Comparison of ENCODE assay signal across 17 mouse cellular contexts in genomic region chr8:18478166-18478565, GRCm38 (mm10).
"Had no signal": no experiment of that assay in that cellular context is flagged by ENCODE, and none has a peak within 500 bp of the region (broad histone marks: within the 10 kb centered on the region; RNA-seq: fewer than 3 reads in every experiment).

No protein-coding gene starts in this region.

- H3K27me3 ChIP-seq: liver, embryonic 15.5 days; lung, embryonic 15.5 days; midbrain, embryonic 12.5 days; neural tube, embryonic 13.5 days; neural tube, embryonic 15.5 days had no signal

- H3K27ac ChIP-seq: liver, embryonic 15.5 days; lung, embryonic 15.5 days; midbrain, embryonic 10.5 days; midbrain, embryonic 12.5 days; neural tube, embryonic 13.5 days; neural tube, embryonic 15.5 days had no signal

- DNase-seq: liver, postnatal 0 days; lung, adult 2 months; lung, postnatal 10 days; lung, postnatal 4 days; midbrain, embryonic 14.5 days; right cerebral cortex, postnatal 14 days; thymus, adult 2 months; thymus, postnatal 25 days; thymus, postnatal 4 days had no signal

- H3K4me1 ChIP-seq: liver, embryonic 15.5 days; lung, embryonic 15.5 days; midbrain, embryonic 10.5 days; midbrain, embryonic 12.5 days; neural tube, embryonic 13.5 days; neural tube, embryonic 15.5 days had no signal

- H3K36me3 ChIP-seq: liver, embryonic 15.5 days; lung, embryonic 15.5 days; midbrain, embryonic 10.5 days; midbrain, embryonic 12.5 days; neural tube, embryonic 13.5 days; neural tube, embryonic 15.5 days had no signal

- H3K4me3 ChIP-seq: liver, embryonic 15.5 days; lung, embryonic 15.5 days; midbrain, embryonic 10.5 days; midbrain, embryonic 12.5 days; myocyte; neural tube, embryonic 13.5 days; neural tube, embryonic 15.5 days had no signal

- ATAC-seq: liver, postnatal 0 days; midbrain, embryonic 16.5 days had no signal

- H3K4me2 ChIP-seq: liver, embryonic 15.5 days; lung, embryonic 15.5 days; midbrain, embryonic 12.5 days; neural tube, embryonic 13.5 days; neural tube, embryonic 15.5 days had no signal

- H3K9ac ChIP-seq: liver, embryonic 15.5 days; liver, postnatal 0 days; lung, embryonic 15.5 days; midbrain, embryonic 12.5 days; neural tube, embryonic 13.5 days; neural tube, embryonic 15.5 days had no signal

- H3K9me3 ChIP-seq: liver, embryonic 15.5 days; lung, embryonic 15.5 days; midbrain, embryonic 10.5 days; midbrain, embryonic 12.5 days; neural tube, embryonic 13.5 days; neural tube, embryonic 15.5 days had no signal
